Mouse (Mus musculus) retina, adult 2 months (tissue): ENCODE data around the gene Eif4e1b.

Experiments used
- DNase-seq: peaks from one replicate; pipeline ENCODE4 v3.0.0-alpha.2; 2012; ENCODE audit warnings: low read depth, low spot score

Eif4e1b gene

GRCm38 (mm10) chr13:54783698-54784097, at the start of gene Eif4e1b:
Gene Eif4e1b (plus strand): TSS chr13:54783998.
- no peak for DNase-seq

- no peak for DNase-seq
Observed at GRCm38 (mm10) chr13:54736931-54737330, 46.9 kb upstream of the Eif4e1b start.

GRCm38 (mm10) chr13:54737488-54738212, 46.1 kb upstream of the Eif4e1b start:
- no peak for DNase-seq

- DNase-seq = no peak
Observed at GRCm38 (mm10) chr13:54738213-54738601, 45.6 kb upstream of the Eif4e1b start.

GRCm38 (mm10) chr13:54746110-54746509, 37.7 kb upstream of the Eif4e1b start:
- no peak for DNase-seq

GRCm38 (mm10) chr13:54746896-54747295, 36.9 kb upstream of the Eif4e1b start:
- no peak for DNase-seq

GRCm38 (mm10) chr13:54748190-54748589, 35.6 kb upstream of the Eif4e1b start:
- no peak for DNase-seq

GRCm38 (mm10) chr13:54748721-54749060, 35.1 kb upstream of the Eif4e1b start:
- DNase-seq = no peak

GRCm38 (mm10) chr13:54749061-54749863, 34.5 kb upstream of the Eif4e1b start:
- peak; percentile 73 for DNase-seq

- no peak for DNase-seq
Observed at GRCm38 (mm10) chr13:54749864-54750411, 33.9 kb upstream of the Eif4e1b start, which contains the start of gene Gprin1. Gene Gprin1 (minus strand): TSS chr13:54749874.

- no peak for DNase-seq
Observed at GRCm38 (mm10) chr13:54750699-54751098, 33.1 kb upstream of the Eif4e1b start.

- no peak for DNase-seq
Observed at GRCm38 (mm10) chr13:54752656-54753055, 31.1 kb upstream of the Eif4e1b start.

- no peak for DNase-seq
Observed at GRCm38 (mm10) chr13:54753733-54754132, 30.1 kb upstream of the Eif4e1b start.

GRCm38 (mm10) chr13:54754169-54755080, 29.4 kb upstream of the Eif4e1b start:
- no peak for DNase-seq

GRCm38 (mm10) chr13:54755201-54755830, 28.5 kb upstream of the Eif4e1b start:
- no peak for DNase-seq

GRCm38 (mm10) chr13:54756156-54756712, 27.6 kb upstream of the Eif4e1b start:
- no peak for DNase-seq

- DNase-seq = no peak
Observed at GRCm38 (mm10) chr13:54757093-54757830, 26.5 kb upstream of the Eif4e1b start.

GRCm38 (mm10) chr13:54758045-54758755, 25.6 kb upstream of the Eif4e1b start:
- peak; percentile 90 for DNase-seq

GRCm38 (mm10) chr13:54758756-54759470, 24.9 kb upstream of the Eif4e1b start:
- no peak for DNase-seq
